Mouse (Mus musculus): ENCODE results near the gene Rbm47. TPM values are rescaled to one million over a fixed set of nuclear protein-coding genes. Genes with fewer than 3 reads are reported as not detected.

The Rbm47 gene
- polyA plus RNA-seq, 1 experiment from 2014 or later = 10.4 TPM

DNA sequence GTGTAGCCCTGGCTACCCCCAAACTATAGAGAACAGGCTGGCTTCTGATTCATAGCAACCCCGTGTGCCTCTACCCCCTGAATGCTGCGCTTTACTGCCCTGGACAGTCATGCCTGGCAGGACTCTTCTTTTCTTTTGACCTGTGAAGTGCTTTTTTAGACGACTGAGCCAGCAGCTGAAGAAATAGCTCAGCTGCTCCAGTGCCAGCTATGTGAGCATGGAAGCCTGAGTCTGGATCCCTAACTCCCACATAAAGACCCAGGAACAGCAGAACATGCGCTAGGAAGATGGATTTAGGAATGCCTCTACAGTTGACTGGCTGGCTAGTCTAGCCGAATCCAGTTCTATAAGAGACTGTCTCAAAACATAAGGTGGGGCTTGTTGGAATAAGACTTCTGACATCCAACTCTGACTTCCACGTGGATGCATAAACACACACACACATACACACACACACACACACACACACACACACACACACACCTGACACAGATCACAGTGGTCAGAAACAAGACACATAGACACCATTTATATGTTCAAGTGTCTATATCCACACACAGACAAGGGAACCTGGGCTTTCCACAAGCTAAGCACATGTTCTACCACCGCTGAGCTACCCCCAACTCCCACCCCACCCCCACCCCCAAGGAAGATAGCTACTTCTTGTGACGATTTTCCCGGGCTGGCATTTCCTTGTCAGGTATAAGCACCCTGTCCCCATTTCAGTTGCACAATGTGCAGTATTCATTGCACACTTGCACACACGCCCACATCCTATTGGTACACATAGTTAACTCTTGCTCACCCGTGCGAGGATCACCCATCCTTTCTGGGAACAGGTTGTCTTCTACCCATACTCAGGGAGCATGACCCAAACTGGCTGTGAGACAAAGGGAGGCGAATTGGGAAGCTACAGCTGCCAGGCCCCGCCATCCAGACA lies 29.6 kb downstream of the Rbm47 start:
- no peaks in the 10 kb centered on the region for H3K9me3 ChIP-seq (ENCODE audit: control insufficient read depth, low read length)
- H3K4me3 ChIP-seq (ENCODE audit: low read depth, low read length) = no peak overlapping the region
- H3K9ac ChIP-seq (ENCODE audit: low read depth, low read length) = no peak overlapping the region
- 78% methylated on average over 14 of the region's 14 CpGs for WGBS
- no peak overlapping the region for H3K27ac ChIP-seq (replicated peaks; ENCODE audit: low read depth, low read length)
- H3K27me3 ChIP-seq (replicated peaks; ENCODE audit: control insufficient read depth, insufficient read depth, low read length) = no peaks in the 10 kb centered on the region
- H3K36me3 ChIP-seq (ENCODE audit: control insufficient read depth, insufficient read depth, low read length) = no peaks in the 10 kb centered on the region
- H3K4me1 ChIP-seq (ENCODE audit: control insufficient read depth, insufficient read depth, low read length) = no peaks in the 10 kb centered on the region
- ATAC-seq (ENCODE audit: low read depth) = no peak
- H3K4me2 ChIP-seq (ENCODE audit: low read depth, low read length) = no peak overlapping the region
- DNase-seq (ENCODE audit: low spot score) = no peak

DNA sequence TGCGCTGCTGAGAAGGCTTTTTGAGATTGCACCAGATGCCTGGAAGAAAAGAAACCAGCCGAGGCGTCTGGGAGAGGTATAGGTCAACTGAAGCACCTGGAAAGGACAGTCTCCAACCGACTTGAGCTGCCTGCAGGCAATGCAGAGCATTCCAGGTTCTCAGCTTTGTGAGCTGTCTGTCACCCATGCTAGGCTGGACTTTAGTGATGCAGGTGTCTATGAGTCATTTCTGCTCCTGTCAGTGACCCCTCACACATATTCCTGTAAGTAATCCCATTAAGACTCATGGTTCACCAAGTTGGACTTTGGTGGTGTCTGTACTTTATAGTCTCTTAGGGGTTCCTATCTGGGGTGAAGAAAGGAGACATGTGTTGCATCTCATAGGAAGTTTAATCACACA lies 31.4 kb downstream of the Rbm47 start:
- Histone ChIP-seq H3K9me3 (ENCODE audit: control insufficient read depth, low read length) (no peaks in the 10 kb centered on the region), H3K9ac (ENCODE audit: low read depth, low read length) (no peak overlapping the region), H3K36me3 (ENCODE audit: control insufficient read depth, insufficient read depth, low read length) (no peaks in the 10 kb centered on the region), H3K27ac (replicated peaks; ENCODE audit: low read depth, low read length) (no peak overlapping the region), H3K4me2 (ENCODE audit: low read depth, low read length) (no peak overlapping the region), H3K27me3 (replicated peaks; ENCODE audit: control insufficient read depth, insufficient read depth, low read length) (no peaks in the 10 kb centered on the region), H3K4me3 (ENCODE audit: low read depth, low read length) (no peak overlapping the region), H3K4me1 (ENCODE audit: control insufficient read depth, insufficient read depth, low read length) (no peaks in the 10 kb centered on the region)
- 78% methylated on average over 4 of the region's 4 CpGs for WGBS
- no peak for DNase-seq (ENCODE audit: low spot score)
- no peak for ATAC-seq (ENCODE audit: low read depth)

DNA sequence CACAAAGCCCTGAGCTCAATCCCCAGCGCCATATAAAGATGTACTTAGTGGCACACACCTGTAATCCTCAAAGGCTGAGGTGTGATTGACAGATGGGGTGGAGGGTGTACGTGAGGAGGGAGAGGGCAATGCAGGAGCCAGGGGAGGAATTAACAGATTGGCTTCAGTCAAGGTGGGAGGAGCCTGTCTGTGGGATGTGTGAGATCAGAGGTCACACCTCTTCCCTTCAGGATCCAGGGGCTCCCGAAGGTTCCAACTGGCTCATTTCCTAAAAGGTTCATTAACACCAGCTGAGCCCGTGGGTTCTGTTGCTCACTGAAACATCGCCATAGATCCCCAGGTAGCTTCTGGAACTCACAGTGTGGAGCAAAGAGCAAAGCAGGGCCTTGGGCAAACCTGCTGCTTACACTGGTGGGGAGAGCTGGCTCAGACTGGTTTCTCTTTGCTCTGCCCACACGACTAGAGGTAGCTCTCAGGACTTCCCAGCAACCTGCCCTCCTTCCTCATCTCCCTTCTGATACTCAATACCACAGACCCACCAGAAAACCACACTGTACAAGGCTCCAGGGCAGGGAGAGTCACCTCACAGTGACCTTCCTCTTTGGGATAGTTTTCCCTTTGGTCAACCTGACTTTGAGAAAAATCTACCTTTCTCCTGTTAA lies 33.2 kb downstream of the Rbm47 start:
- H3K36me3 ChIP-seq (ENCODE audit: control insufficient read depth, insufficient read depth, low read length) = no peaks in the 10 kb centered on the region

DNA sequence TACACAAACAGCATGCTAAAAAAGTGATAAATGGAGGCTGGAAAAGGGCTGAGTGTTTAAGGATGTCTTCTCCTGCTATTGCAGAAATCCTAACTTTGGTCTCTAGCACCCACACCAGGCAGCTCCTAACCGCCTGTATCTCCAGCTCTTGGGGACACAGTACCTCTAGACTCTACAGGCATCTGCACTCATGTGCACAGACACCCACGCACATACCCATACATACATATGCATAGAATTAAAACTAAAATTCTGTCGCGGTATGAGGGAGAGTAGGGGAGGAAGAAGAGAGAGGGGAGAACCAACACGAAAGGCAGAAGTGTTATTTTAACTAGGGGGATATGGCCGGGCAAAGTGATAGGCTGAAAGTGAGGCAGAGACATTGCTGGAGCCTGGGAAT lies 33.7 kb downstream of the Rbm47 start:
- 65% methylated on average over 6 of the region's 6 CpGs for WGBS
- ATAC-seq (ENCODE audit: low read depth) (no peak), DNase-seq (ENCODE audit: low spot score) (no peak)
- Histone ChIP-seq H3K36me3 (ENCODE audit: control insufficient read depth, insufficient read depth, low read length) (no peaks in the 10 kb centered on the region), H3K4me2 (ENCODE audit: low read depth, low read length) (no peak overlapping the region), H3K9ac (ENCODE audit: low read depth, low read length) (no peak overlapping the region), H3K9me3 (ENCODE audit: control insufficient read depth, low read length) (no peaks in the 10 kb centered on the region), H3K27ac (replicated peaks; ENCODE audit: low read depth, low read length) (no peak overlapping the region), H3K4me3 (ENCODE audit: low read depth, low read length) (no peak overlapping the region), H3K27me3 (replicated peaks; ENCODE audit: control insufficient read depth, insufficient read depth, low read length) (no peaks in the 10 kb centered on the region), H3K4me1 (ENCODE audit: control insufficient read depth, insufficient read depth, low read length) (no peaks in the 10 kb centered on the region)

More for the DNA sequence above, 33.2 kb downstream of the Rbm47 start:
- no peaks in the 10 kb centered on the region for H3K9me3 ChIP-seq (ENCODE audit: control insufficient read depth, low read length)
- no peak overlapping the region for H3K9ac ChIP-seq (ENCODE audit: low read depth, low read length)
- H3K4me1 ChIP-seq (ENCODE audit: control insufficient read depth, insufficient read depth, low read length) = no peaks in the 10 kb centered on the region
- no peak overlapping the region for H3K4me3 ChIP-seq (ENCODE audit: low read depth, low read length)
- DNase-seq (ENCODE audit: low spot score) = no peak
- WGBS = 34% methylated on average over 6 of the region's 6 CpGs
- H3K4me2 ChIP-seq (ENCODE audit: low read depth, low read length) = no peak overlapping the region
- H3K27me3 ChIP-seq (replicated peaks; ENCODE audit: control insufficient read depth, insufficient read depth, low read length) = no peaks in the 10 kb centered on the region
- ATAC-seq (ENCODE audit: low read depth) = no peak
- H3K27ac ChIP-seq (replicated peaks; ENCODE audit: low read depth, low read length) = no peak overlapping the region

DNA sequence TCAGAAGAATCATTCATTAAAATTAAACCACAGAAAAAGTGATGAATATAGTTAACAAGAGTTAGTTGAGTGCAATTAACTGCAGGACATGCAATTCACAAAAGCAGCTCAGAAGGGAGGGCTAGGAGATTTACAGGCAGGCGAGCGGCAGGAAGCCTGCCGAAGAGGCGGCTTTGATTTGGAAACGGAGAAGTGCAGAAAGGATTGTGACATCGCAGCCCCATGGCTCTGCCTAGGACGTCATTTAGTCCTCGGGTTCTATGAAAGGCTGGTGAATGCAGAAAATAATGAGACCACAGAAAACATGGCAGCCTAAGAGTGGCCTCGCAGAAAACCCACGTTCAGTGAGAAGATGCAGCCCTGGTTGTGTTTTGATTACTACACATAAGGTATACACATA lies 34.3 kb downstream of the Rbm47 start:
- Histone ChIP-seq H3K4me3 (ENCODE audit: low read depth, low read length) (no peak overlapping the region), H3K36me3 (ENCODE audit: control insufficient read depth, insufficient read depth, low read length) (no peaks in the 10 kb centered on the region), H3K4me2 (ENCODE audit: low read depth, low read length) (no peak overlapping the region), H3K9ac (ENCODE audit: low read depth, low read length) (no peak overlapping the region), H3K27ac (replicated peaks; ENCODE audit: low read depth, low read length) (no peak overlapping the region), H3K9me3 (ENCODE audit: control insufficient read depth, low read length) (no peaks in the 10 kb centered on the region), H3K27me3 (replicated peaks; ENCODE audit: control insufficient read depth, insufficient read depth, low read length) (no peaks in the 10 kb centered on the region), H3K4me1 (ENCODE audit: control insufficient read depth, insufficient read depth, low read length) (no peaks in the 10 kb centered on the region)
- ATAC-seq (ENCODE audit: low read depth) (no peak), DNase-seq (ENCODE audit: low spot score) (no peak)
- WGBS = 33% methylated on average over 10 of the region's 10 CpGs

DNA sequence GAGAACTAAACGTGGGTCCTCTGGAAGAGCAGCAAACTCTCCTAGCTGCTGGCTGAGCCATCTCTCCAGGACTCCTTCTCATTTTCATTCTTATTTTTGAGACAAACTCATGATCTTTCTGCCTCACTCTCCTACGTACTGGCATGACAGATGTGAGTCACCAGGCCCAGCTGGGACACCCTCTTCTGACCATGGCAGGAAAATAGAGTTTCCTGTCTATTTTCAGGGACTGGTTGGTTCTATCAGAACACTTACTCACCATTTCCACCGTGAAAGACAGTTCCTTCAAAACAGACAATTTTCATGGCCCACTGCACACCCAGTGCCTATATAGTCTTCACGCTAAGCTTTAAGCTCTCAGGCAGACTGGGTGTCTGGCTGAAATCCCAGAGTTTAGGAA lies 35.7 kb downstream of the Rbm47 start:
- H3K9me3 ChIP-seq (ENCODE audit: control insufficient read depth, low read length) = no peaks in the 10 kb centered on the region

DNA sequence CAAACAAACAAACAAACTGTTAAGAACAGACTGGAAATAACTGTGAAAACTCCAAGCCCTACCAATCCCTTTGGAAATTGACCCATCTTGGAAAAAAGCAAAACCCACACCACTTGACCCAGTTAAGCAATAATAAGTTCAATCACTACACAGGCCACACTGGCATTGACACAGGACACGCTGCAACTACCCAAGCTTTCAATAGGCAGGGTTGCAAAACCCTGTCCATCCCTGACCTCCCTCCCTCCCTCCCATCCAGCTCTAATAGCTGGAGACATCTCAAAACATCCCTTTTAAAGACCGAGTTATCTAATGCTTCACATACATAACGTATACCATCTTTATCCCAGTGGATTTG lies 37.1 kb downstream of the Rbm47 start:
- H3K9me3 ChIP-seq (ENCODE audit: control insufficient read depth, low read length) = no peaks in the 10 kb centered on the region
- 76% methylated on average over 3 of the region's 3 CpGs for WGBS
- no peak overlapping the region for H3K27ac ChIP-seq (replicated peaks; ENCODE audit: low read depth, low read length)
- no peak overlapping the region for H3K4me3 ChIP-seq (ENCODE audit: low read depth, low read length)
- DNase-seq (ENCODE audit: low spot score) = no peak
- no peak for ATAC-seq (ENCODE audit: low read depth)
- H3K9ac ChIP-seq (ENCODE audit: low read depth, low read length) = no peak overlapping the region
- no peaks in the 10 kb centered on the region for H3K36me3 ChIP-seq (ENCODE audit: control insufficient read depth, insufficient read depth, low read length)
- no peak overlapping the region for H3K4me2 ChIP-seq (ENCODE audit: low read depth, low read length)
- H3K4me1 ChIP-seq (ENCODE audit: control insufficient read depth, insufficient read depth, low read length) = no peaks in the 10 kb centered on the region
- no peaks in the 10 kb centered on the region for H3K27me3 ChIP-seq (replicated peaks; ENCODE audit: control insufficient read depth, insufficient read depth, low read length)

More for the DNA sequence above, 35.7 kb downstream of the Rbm47 start:
- ATAC-seq (ENCODE audit: low read depth) = no peak
- no peak overlapping the region for H3K9ac ChIP-seq (ENCODE audit: low read depth, low read length)
- no peaks in the 10 kb centered on the region for H3K4me1 ChIP-seq (ENCODE audit: control insufficient read depth, insufficient read depth, low read length)
- H3K27ac ChIP-seq (replicated peaks; ENCODE audit: low read depth, low read length) = no peak overlapping the region
- H3K27me3 ChIP-seq (replicated peaks; ENCODE audit: control insufficient read depth, insufficient read depth, low read length) = no peaks in the 10 kb centered on the region
- no peak overlapping the region for H3K4me2 ChIP-seq (ENCODE audit: low read depth, low read length)
- H3K36me3 ChIP-seq (ENCODE audit: control insufficient read depth, insufficient read depth, low read length) = no peaks in the 10 kb centered on the region
- H3K4me3 ChIP-seq (ENCODE audit: low read depth, low read length) = no peak overlapping the region
- WGBS = 72% methylated on average over 4 of the region's 4 CpGs
- DNase-seq (ENCODE audit: low spot score) = no peak

DNA sequence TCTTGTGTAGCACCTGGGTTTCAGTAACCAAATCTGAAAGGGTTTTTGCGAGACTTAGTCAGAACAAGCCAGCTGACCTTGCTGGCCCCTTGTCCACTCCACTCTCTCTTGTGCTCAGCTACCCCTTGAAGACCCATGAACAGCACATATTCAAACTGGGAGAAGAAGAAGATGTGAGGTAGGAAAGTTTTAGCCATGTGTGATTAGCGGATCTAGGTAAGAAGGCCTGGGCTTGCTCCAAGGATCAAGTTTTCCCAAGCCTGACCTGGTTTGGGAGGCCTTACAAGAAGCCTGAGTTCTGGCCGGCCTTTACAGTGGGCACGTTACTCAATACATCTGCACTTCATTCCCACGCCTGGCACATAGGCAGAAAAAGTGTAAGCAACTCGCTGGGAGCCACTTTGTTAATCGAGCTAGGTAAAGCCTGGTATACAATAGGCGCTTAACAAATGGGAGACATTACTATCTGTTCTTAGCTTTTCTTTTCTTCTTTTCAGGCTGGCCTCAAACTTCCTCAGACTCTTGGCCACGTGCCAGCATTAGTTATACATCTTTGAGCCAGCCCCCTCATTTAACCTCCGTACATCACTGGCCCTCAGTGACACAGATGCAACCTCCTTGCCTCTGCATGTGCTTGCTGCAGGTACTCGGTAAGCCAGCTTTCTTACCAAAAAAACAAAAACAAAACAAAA lies 37.6 kb downstream of the Rbm47 start:
- H3K36me3 ChIP-seq (ENCODE audit: control insufficient read depth, insufficient read depth, low read length) = no peaks in the 10 kb centered on the region
- H3K4me1 ChIP-seq (ENCODE audit: control insufficient read depth, insufficient read depth, low read length) = no peaks in the 10 kb centered on the region
- H3K27me3 ChIP-seq (replicated peaks; ENCODE audit: control insufficient read depth, insufficient read depth, low read length) = no peaks in the 10 kb centered on the region
- DNase-seq (ENCODE audit: low spot score) (peak; percentile 41), ATAC-seq (ENCODE audit: low read depth) (peak; percentile 37; the same call in 1 of the 2 replicates)
- H3K27ac ChIP-seq (replicated peaks; ENCODE audit: low read depth, low read length) = no peak overlapping the region
- no peak overlapping the region for H3K4me3 ChIP-seq (ENCODE audit: low read depth, low read length)
- no peak overlapping the region for H3K9ac ChIP-seq (ENCODE audit: low read depth, low read length)
- no peak overlapping the region for H3K4me2 ChIP-seq (ENCODE audit: low read depth, low read length)
- no peaks in the 10 kb centered on the region for H3K9me3 ChIP-seq (ENCODE audit: control insufficient read depth, low read length)
- WGBS = 69% methylated on average over 11 of the region's 11 CpGs
